Mouse (Mus musculus) cerebellum, adult 9-11 months (tissue): ENCODE data around the gene Slc6a11.
A peak's percentile ranks its signal among the peaks of the same experiment; 100 is the strongest.

ENCODE experiments used
- DNase-seq: peaks from one replicate; pipeline ENCODE4 v3.0.0; 2022

Slc6a11 gene

DNA sequence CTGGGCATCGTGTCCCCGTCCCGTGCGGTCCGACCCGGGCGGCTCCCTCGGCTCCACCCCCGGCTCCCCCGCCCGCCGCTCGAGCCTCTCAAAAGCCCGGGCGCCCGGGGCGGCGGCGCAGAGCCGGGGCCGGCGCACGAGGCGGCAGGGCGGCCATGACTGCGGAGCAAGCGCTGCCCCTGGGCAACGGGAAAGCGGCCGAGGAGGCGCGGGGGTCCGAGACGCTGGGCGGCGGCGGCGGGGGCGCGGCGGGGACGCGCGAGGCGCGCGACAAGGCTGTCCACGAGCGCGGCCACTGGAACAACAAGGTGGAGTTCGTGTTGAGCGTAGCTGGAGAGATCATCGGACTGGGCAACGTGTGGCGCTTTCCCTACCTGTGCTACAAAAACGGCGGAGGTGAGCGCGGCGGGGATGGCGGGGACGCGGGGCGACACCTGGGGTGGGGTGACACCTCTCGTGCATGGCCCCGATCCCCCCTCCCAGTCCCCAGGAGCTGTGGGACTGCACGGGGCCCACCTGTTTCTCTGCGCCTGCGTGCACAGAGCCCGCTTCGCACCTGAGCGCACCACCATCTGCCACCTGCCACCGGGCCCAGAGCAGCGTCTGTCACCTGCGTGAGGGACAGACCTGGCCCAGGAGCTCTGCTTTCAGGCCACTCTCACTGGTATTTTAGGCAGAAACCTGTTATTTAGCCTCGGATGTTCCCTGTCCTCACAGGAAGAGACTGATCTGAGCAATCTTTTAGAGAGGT is at the start of gene Slc6a11:
Slc6a11 (plus strand) TSS at position 120 of the 751 bp plus-strand sequence.
- DNase-seq: peak; percentile 6

DNA sequence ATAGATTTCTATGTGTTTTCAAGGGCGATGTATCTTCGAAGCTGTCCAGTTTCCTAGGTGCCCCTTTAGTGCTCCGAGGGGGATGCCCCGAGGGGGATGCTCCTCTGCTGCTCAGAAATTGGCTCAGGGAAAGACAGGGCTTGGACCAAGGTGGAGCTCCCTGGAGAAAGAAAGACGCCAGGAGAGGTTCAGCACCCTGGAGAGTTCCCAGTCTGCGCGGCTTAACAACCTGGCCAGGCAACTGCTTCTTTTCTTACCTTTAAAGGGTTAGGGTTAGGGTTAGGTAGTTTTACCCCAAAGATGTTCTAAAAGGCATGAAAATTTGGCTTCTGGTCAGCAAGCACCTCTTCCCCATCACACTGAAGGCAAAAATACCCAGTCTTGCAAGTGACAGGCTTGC is 43.9 kb upstream of the Slc6a11 start:
- DNase-seq: no peak

GRCm38 (mm10) chr6:114089626-114090025 is 41.4 kb upstream of the Slc6a11 start:
- DNase-seq: peak; percentile 38

DNA sequence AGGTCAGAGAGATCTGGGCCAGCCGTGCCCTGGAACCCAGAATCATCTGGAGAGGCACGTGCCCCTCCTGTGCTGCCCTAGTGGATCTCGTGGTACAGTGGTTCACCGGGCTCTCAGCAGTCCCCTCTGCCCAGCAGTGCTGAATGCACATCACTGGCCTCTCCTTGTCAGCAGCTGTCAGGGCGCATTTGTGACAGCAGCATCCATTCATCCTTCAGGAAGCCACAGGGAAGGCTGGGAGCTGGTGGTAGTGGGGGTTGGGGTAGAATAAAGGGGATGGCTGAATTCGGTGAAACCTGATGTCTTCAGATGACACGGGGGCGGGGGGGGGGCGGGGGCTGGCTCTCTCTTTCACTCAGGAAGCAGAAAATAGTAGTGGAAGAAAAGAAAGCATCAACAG is 38.8 kb upstream of the Slc6a11 start:
- no peak for DNase-seq

GRCm38 (mm10) chr6:114094251-114094650 is 36.8 kb upstream of the Slc6a11 start:
- DNase-seq: peak; percentile 58

DNA sequence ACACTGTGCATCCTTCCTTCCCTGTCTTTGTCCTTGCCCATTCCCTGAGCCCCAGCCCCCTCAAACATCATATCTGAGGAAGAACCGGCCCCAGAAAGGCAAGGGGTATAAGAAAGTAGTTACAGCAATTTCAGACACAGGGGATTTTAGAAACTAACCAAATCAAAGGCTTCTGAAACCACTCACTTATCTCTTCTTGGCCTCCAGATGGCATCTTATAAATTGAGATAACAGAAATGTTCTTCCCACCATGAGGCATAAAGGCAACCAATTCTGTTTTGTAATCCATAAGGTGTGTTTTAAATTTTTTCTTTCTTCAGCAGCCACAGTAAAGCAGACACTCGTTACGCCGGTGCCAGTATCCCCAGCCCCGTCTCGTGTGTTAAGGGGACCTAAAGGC is 34.5 kb upstream of the Slc6a11 start:
- no peak for DNase-seq

DNA sequence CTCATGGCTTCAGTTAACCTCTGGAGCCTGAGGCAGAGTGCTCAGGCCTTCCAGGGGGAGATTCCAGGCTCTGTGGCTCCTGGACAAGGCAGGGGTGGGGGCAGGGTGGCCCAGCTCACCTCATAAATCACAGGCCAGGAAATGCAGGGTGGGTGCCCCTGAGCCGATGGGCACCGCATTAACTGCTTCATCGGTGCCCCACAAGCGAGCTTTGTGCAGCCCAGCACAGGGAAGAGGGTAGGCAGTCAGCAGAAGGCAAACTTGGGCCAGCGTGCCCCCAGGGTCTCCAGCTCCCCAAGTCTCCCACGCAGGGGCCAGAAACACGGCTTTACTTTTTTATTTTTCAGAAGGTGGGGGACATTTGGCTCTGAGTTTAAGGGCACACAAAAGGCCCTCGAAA is 29.1 kb upstream of the Slc6a11 start:
- no peak for DNase-seq

- DNase-seq: no peak
Observed at GRCm38 (mm10) chr6:114119507-114119906, 11.5 kb upstream of the Slc6a11 start.

GRCm38 (mm10) chr6:114125530-114125929 is 5.5 kb upstream of the Slc6a11 start:
- DNase-seq: no peak

DNA sequence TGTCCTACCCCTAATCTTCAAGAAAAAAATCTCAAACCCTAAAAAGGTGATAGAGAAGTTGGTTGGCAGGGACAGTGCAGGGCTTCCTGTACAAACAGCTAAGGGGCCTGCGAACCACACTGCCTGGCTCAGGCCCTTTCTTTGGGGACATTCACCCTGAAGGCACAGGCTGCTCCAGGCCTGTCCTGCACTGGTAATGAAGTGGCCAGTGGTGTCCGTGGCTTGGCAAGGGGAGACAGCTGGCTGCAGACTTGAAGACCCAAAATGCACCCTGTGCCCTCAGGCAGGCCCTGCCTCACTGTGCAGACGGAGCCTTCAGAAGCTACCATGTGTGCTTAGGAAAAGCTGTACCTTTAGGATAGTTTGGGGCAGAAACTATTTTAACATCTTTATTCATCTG is 1.4 kb downstream of the Slc6a11 start:
- peak; percentile 4 for DNase-seq

GRCm38 (mm10) chr6:114132916-114133315 is 1.9 kb downstream of the Slc6a11 start:
- DNase-seq: no peak

GRCm38 (mm10) chr6:114138970-114139369 is 7.9 kb downstream of the Slc6a11 start:
- DNase-seq: no peak

- no peak for DNase-seq
Observed at GRCm38 (mm10) chr6:114141481-114141880, 10.4 kb downstream of the Slc6a11 start.

DNA sequence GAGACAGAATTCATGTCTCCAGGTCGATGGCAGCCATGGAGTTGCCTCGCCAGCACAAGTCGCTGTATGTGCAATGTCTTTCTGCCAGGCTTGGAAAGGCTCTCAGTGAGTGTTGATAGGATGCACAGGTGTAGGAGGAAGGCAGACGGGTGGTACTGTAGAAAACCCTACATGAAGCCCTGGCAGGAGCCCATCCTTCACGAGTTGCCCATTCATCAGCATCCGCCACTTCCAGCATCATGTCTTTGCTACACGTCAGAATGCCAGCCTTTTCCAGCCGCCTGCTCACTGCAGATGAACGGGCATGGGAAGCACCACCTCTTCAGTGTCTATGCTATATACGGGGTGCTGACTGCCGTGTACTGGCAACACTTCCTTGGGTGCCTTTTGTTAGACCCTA is 11.4 kb downstream of the Slc6a11 start:
- no peak for DNase-seq

DNA sequence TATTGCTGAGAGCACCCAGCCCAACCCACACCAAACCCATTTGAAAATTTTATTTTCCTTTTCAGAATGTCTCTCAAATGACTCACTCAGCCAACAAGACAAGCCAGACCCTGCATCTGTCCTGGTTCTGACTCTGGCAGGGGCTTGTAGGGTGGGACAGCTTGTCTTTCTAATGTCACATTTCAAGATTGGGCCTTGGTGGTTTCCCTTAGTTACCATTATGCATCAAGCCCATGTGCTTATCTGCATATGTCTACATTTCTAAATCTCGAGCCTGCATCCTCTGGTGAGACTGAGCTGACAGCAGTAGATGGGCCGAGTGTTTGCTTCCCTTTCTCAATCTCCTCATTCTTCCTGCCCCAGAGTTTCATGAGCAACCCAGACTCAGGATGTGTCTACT is 12.5 kb downstream of the Slc6a11 start:
- no peak for DNase-seq

- no peak for DNase-seq
Observed at GRCm38 (mm10) chr6:114144447-114145105, 13.5 kb downstream of the Slc6a11 start.

DNA sequence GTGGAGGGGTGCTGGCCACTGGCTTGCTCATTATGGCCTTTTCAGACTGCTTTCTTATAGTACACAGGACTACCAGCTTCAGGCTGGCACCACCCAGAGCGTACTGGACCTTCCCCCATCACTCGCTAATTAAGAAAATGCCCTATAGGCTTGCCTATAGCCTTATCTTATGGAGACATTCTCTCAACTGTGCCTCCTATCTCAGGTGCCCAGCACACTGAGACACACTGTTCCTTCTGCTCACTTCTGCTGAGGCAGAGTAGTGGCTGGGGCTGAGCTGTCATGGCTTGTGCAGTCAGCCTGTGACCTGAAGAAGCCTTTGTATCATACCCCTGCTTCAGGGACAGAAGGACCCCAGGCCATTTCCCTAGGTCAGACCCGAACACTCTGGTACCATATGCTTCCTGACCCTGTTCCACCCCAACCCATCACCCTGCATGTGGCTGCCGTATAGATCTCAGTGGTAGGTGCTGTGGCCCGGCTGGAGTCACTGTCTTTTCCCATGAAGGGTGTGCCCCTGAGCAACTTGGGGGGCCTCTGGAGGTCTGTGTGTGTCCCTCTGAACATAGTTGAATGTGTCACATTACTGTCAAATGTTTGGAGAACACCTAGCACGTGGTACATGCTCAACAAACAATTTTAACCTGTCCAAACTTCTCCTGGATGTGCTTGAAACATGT is 14.7 kb downstream of the Slc6a11 start:
- no peak for DNase-seq

GRCm38 (mm10) chr6:114155720-114156119 is 24.7 kb downstream of the Slc6a11 start:
- no peak for DNase-seq

DNA sequence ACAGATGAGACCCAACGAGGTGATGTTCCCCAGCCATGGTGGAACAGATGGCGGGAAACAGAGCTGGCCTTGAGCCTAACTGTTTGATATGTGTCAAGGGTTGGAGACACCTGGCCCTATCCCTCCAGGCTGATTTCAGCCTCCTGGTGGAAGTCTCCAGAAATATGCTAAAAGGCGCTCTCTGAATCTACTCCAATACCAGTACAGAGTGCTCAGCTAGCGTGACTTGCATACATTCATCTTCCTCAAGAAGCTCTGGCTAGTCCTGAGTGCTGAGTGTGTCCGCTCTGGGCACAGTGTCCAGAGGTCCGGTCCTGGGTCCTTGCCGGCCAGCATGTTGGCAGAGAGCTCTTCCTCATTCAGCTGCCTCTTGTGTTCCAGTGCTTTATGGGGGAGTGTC is 27.8 kb downstream of the Slc6a11 start:
- peak; percentile 34 for DNase-seq

- DNase-seq: peak; percentile 8
Observed at GRCm38 (mm10) chr6:114160732-114161131, 29.7 kb downstream of the Slc6a11 start.

DNA sequence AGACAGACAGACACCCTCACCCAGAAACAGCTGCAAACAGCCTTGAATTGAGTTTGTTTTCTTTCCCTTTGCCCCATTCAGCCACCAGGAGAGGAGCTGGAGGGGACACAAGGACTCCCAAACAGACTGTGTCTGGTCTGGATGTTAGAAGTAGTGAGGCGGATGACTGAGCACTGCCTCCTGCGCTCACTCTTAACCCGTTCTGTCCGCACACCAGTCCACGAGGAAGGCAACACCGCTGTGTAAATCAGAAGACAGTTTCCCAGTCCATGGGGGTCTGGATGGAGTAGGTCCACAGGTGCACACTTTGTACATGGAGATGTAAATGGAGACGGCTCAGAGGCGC is 43.0 kb downstream of the Slc6a11 start:
- no peak for DNase-seq

- DNase-seq: no peak
Observed at GRCm38 (mm10) chr6:114174398-114175140, 43.5 kb downstream of the Slc6a11 start.

DNA sequence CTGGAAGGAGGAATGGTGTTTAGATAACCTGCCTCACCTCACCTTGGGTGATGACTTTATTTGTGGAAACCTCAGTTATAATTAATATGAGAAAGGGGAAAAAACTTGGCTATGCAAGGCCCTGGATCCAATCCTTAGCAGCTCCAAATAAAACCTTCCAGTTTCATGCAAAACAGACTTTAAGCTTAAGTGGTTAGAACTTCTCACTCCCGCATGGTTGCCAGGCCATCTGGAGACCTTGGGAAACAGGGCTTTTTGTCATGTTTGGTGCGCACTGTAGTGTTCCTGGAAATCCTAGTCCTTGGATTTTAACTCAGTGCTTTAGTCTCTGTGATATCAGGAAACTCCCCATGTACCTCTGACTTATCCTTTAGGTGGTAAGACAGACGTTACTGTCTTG is 47.1 kb downstream of the Slc6a11 start:
- DNase-seq: no peak
